Mouse (Mus musculus) olfactory bulb, adult 2 months (tissue): Measurements from ENCODE around the gene Rasd2.

ENCODE experiments used
- CTCF ChIP-seq: fragments of 200-500 bp; IDR thresholded peaks from 2 replicates; pipeline ENCODE4 v1.5.1; 2012; ENCODE audit warnings: low read depth, mild to moderate bottlenecking, low read length, moderate library complexity; ENCODE audit not compliant: insufficient read depth
- POLR2A ChIP-seq: fragments of 200-500 bp; IDR thresholded peaks from 2 replicates; pipeline ENCODE4 v1.6.1; 2012; ENCODE audit warnings: mild to moderate bottlenecking, low read depth, low read length, moderate library complexity; ENCODE audit not compliant: insufficient read depth

- no peak for TF ChIP-seq CTCF
- no peak for TF ChIP-seq POLR2A
Measured at GRCm38 (mm10) chr8:75198300-75198699, 15.4 kb upstream of the Rasd2 start.
